Mouse (Mus musculus) small intestine, adult 2 months (tissue): ENCODE measurements around the gene Ptprn2. TPM values are rescaled to one million over a fixed set of nuclear protein-coding genes. Genes with fewer than 3 reads are reported as not detected.

Experiments
- H3K27ac ChIP-seq: fragments of 200-500 bp; 2 replicates; pipeline ENCODE4 v1.5.1; 2012; ENCODE audit warnings: low read depth, low read length, control low read depth, inconsistent platforms; ENCODE audit not compliant: insufficient read depth
- H3K27me3 ChIP-seq: fragments of 200-500 bp; 2 replicates; pipeline ENCODE4 v1.6.1; 2012; ENCODE audit warnings: mild to moderate bottlenecking, moderate library complexity, low read length, inconsistent platforms; ENCODE audit not compliant: control insufficient read depth, insufficient read depth
- H3K36me3 ChIP-seq: fragments of 200-500 bp; 2 replicates; pipeline ENCODE4 v1.6.1; 2012; ENCODE audit warnings: mild to moderate bottlenecking, low read length, control low read depth, inconsistent platforms; ENCODE audit not compliant: control insufficient read depth, insufficient read depth
- H3K4me1 ChIP-seq: fragments of 200-500 bp; 2 replicates; pipeline ENCODE4 v1.6.1; 2012; ENCODE audit warnings: low read length, inconsistent platforms, mixed read lengths; ENCODE audit not compliant: control insufficient read depth, insufficient read depth, insufficient read length
- H3K4me3 ChIP-seq: fragments of 200-500 bp; 2 replicates; pipeline ENCODE4 v1.5.1; 2012; ENCODE audit warnings: low read depth, mild to moderate bottlenecking, control low read depth, inconsistent platforms, low read length, moderate library complexity
- CTCF ChIP-seq: fragments of 200-500 bp; IDR thresholded peaks from 2 replicates; pipeline ENCODE4 v1.5.1; 2012; ENCODE audit warnings: low read depth, mild to moderate bottlenecking, control low read depth, inconsistent platforms, low read length, moderate library complexity, mixed read lengths; ENCODE audit not compliant: insufficient replicate concordance, insufficient read length; ENCODE audit errors: extremely low read depth
- POLR2A ChIP-seq: fragments of 200-500 bp; IDR thresholded peaks from 2 replicates; pipeline ENCODE4 v1.6.1; 2012; ENCODE audit warnings: low read depth, mild to moderate bottlenecking, control low read depth, inconsistent platforms, low read length, moderate library complexity
- WGBS: fragments of 180-500 bp; shearing (Covaris S2); methylation state at CpG from one replicate; pipeline ENCODE4 v1.1.7; 2018; 5-methylcytosine and 5-hydroxymethylcytosine counted together
- polyA plus RNA-seq: library from polyadenylated mRNA; depleted of rRNA; stranded (reverse); fragments of >200 nt; gene quantifications from 2 replicates; pipeline ENCODE4 v1.2.3, GENCODE M21; 2012

Ptprn2 gene
- polyA plus RNA-seq, 1 experiment, result 11.6 TPM

DNA sequence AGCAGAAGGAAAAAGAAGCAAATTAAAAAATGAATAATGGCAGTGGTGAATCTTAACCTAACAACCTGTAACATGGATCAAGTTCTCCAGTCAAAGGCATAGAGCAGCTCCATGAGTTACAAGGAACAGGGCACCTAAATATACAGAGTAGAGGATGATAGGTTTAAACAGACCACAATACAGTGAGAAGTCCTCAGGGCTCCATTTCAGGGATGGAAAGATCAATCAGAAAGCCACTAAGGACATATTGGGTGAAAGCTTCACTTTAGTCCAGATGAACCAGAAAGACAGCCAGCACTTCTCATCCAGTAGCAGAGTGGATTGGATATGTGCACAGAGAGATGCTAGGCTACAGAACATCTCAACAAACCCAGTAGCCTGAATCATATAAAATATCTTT, 278.4 kb downstream of the Ptprn2 start:
- Histone ChIP-seq H3K27me3 (no peaks in the 10 kb centered on the region), H3K4me3 (no peak overlapping the region), H3K4me1 (no peaks in the 10 kb centered on the region), H3K36me3 (no peaks in the 10 kb centered on the region), H3K27ac (no peak overlapping the region)
- TF ChIP-seq CTCF (no peak), POLR2A (no peak)

DNA sequence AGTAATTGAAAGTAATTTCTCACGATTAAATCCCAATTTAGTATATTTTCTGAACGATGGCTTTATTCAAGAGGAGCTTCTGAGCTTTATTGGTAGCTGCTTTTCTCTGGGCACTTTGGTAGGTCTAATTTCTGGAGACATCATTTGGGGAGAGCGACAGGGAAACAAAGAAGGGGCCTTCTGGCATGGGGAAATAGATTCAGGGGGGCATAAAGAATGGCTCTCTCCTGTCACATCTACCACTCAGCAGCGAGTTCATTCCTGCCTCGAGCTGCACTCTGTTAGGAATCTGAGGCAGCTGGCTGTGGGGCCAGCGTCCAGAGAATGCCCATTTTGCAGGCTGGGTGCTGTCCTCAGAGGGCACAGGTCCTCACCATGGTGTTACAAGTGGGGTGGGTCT, 285.4 kb downstream of the Ptprn2 start:
- no peak for TF ChIP-seq CTCF
- TF ChIP-seq POLR2A, result no peak

DNA sequence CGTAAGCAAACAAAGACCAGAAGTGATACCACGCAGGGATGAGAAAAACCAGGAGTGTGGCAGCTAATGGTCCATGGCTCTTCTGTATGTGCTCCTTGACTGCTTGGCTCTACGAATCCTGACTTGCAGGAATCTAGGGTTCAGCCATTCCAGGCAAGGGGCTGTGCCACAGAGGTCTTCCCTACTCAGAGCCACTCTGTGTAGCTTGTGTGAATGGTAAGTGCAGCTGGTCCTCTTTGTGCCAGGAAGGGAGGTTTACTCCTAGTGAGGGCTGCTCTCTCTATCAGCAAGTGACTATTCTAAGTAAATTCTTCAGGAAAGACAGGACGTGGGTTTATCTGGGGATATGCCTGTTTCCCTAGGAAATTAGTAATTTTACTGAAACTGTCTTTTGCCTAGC, 286.0 kb downstream of the Ptprn2 start:
- 54% methylated on average over 4 of the region's 4 CpGs for WGBS
- Histone ChIP-seq H3K4me1 (no peaks in the 10 kb centered on the region), H3K4me3 (no peak overlapping the region), H3K27ac (no peak overlapping the region), H3K36me3 (no peaks in the 10 kb centered on the region), H3K27me3 (no peaks in the 10 kb centered on the region)
- TF ChIP-seq CTCF (no peak), POLR2A (no peak)

More for the DNA sequence above, 285.4 kb downstream of the Ptprn2 start:
- WGBS, result 65% methylated on average over 6 of the region's 6 CpGs
- H3K4me3 ChIP-seq, result no peak overlapping the region
- no peaks in the 10 kb centered on the region for H3K36me3 ChIP-seq
- no peak overlapping the region for H3K27ac ChIP-seq
- no peaks in the 10 kb centered on the region for H3K27me3 ChIP-seq
- no peaks in the 10 kb centered on the region for H3K4me1 ChIP-seq

DNA sequence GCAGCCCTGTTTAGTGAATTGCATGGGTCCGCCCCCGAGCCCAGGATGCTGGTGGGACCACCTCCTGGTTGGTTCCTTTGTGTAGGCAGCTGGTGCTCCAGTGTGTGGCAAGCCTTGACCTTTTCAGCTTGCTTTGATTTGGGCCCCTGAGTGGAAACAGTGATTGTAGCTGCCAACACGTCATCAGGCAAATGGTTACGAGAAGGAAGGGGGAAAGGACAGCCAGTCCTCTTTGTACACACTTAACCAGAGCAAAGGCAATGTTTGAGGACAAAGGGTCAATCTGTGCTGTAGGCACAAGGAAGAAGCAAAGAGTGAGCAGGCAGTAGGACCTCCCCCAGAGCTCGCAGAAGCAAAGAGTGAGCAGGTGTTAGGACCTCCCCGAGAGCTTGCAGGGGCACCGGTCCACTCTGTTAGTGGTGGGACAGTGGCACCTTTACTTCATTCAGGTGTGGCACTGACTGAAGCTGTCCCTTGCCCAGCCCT, 286.6 kb downstream of the Ptprn2 start:
- 27% methylated on average over 7 of the region's 7 CpGs for WGBS
- H3K27ac ChIP-seq, result no peak overlapping the region
- no peak overlapping the region for H3K4me3 ChIP-seq
- H3K4me1 ChIP-seq, result no peaks in the 10 kb centered on the region
- no peaks in the 10 kb centered on the region for H3K27me3 ChIP-seq
- TF ChIP-seq CTCF (no peak), POLR2A (no peak)
- no peaks in the 10 kb centered on the region for H3K36me3 ChIP-seq

DNA sequence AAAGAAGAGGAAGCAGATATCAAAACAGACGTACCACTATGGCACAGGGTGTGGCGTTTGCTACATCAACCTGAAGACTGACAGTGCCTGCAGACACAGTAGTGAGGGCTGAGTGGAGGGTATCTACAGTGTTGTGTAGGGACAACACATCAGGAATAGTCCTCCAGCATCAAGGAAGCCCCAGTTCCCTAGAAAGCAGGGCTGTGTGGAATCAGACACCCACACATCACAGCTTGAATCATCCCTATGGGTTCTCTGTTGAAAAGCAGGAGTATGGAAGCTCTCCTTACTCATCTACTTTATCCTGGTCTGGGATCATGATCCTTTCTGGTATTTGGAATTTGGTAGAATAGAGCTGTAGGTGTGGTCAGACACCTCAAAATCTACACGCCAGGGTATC, 287.8 kb downstream of the Ptprn2 start:
- Histone ChIP-seq H3K36me3 (no peaks in the 10 kb centered on the region), H3K4me3 (no peak overlapping the region), H3K27me3 (no peaks in the 10 kb centered on the region), H3K4me1 (no peaks in the 10 kb centered on the region), H3K27ac (no peak overlapping the region)
- WGBS, result 66% methylated on average over 3 of the region's 3 CpGs
- TF ChIP-seq POLR2A (no peak), CTCF (no peak)

DNA sequence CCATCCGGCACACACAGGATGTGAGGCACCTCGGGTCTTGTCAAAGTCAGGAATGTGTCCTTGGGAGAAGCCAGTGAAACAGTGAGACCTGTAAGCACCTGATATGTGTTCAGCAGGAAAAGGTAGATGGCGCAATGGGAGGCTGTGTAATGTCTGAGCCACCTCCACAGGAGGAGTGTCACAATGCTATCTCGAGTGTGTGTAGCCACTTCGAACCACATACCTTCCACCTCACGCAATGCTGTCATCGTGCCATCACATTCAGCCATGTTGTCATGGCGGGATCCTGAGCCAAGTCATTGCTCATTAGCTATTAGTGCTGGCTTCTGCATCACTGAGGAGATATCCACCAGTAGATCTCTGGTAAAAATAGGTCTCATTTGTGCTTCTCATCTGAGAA, 290.9 kb downstream of the Ptprn2 start:
- 86% methylated on average over 8 of the region's 8 CpGs for WGBS
- H3K27me3 ChIP-seq, result no peaks in the 10 kb centered on the region
- H3K36me3 ChIP-seq, result no peaks in the 10 kb centered on the region
- no peaks in the 10 kb centered on the region for H3K4me1 ChIP-seq
- H3K27ac ChIP-seq, result no peak overlapping the region
- H3K4me3 ChIP-seq, result no peak overlapping the region
- no peak for TF ChIP-seq POLR2A
- TF ChIP-seq CTCF, result no peak

DNA sequence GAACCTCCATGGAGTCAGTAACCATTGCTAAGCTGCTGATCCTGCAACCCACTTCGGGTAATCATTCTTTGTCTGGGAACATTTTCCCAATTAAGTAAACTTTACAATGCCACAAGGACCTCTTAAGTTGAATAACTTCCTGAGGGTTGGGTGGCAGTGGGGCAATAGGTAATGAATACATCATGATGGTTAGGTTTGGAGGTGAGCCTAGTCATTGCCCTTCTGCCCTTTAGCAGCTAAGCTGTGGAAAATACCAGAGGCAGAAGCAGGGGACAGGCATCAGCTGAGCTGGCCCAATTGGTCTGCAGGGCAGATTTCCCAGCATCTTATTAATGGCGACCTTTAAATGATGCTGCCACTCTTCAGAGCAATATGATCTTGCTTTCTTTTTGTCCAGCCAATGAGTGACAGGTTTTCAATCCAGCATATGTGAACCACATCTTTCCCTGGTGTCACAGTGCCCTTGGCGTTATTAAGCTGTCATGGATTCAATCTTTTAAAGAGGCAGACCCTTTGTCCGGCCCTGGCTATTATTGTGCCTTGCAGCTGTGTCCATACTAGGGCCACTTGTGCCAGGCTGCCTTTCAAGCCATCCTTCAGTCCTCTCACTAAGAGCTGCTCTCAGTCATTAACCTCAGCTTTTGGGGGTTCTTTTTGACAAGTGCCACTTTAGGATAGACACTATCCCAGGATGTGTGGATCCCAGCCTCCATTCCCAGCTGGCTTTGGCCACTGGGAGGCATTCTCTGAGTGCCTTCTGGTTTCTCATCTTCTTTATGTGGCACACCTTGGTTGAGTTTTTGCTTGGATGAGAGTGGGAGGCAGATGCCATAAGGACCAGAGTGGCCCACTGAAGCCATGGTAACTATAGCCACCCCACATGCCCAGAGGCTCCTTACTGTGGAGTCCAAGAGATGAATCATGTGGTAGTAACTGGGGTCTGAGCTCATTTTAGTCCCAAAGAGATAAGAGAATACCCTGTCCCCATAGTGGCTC, 292.9 kb downstream of the Ptprn2 start:
- TF ChIP-seq POLR2A, result no peak
- no peak for TF ChIP-seq CTCF
- no peaks in the 10 kb centered on the region for H3K4me1 ChIP-seq
- no peaks in the 10 kb centered on the region for H3K36me3 ChIP-seq
- no peak overlapping the region for H3K27ac ChIP-seq
- no peak overlapping the region for H3K4me3 ChIP-seq
- H3K27me3 ChIP-seq, result no peaks in the 10 kb centered on the region
- 78% methylated on average over 4 of the region's 4 CpGs for WGBS
